Mouse (Mus musculus): Measurements from ENCODE around the gene Abca5. TPM values are rescaled to one million over a fixed set of nuclear protein-coding genes. Genes with fewer than 3 reads are reported as not detected.

Abca5 gene
- polyA plus RNA-seq, 1 experiment from 2014 or later = 4.9 TPM

- H3K27ac ChIP-seq (replicated peaks; ENCODE audit: low read depth, low read length) = no peak overlapping the region
- DNase-seq (ENCODE audit: low spot score) (no peak), ATAC-seq (ENCODE audit: insufficient number of reproducible peaks, low FRiP score, low TSS enrichment, low read depth) (no peak)
- no peaks in the 10 kb centered on the region for H3K9me3 ChIP-seq (ENCODE audit: control insufficient read depth, low read length)
- H3K9ac ChIP-seq (ENCODE audit: low read length) = no peak overlapping the region
- no peak overlapping the region for H3K4me3 ChIP-seq (ENCODE audit: low read depth, low read length)
- WGBS = 98% methylated on average over 6 of the region's 6 CpGs
- no peaks in the 10 kb centered on the region for H3K36me3 ChIP-seq (ENCODE audit: control insufficient read depth, insufficient read depth, low read length)
- H3K4me1 ChIP-seq (ENCODE audit: control insufficient read depth, insufficient read depth, low read length) = no peaks in the 10 kb centered on the region
- no peaks in the 10 kb centered on the region for H3K27me3 ChIP-seq (ENCODE audit: control insufficient read depth, insufficient read depth, low read length)
- H3K4me2 ChIP-seq (ENCODE audit: low read depth, severe bottlenecking) = no peak overlapping the region
Observed at GRCm38 (mm10) chr11:110267232-110267631, 70.3 kb downstream of the Abca5 start.

- ATAC-seq (ENCODE audit: insufficient number of reproducible peaks, low FRiP score, low TSS enrichment, low read depth) = no peak
- 92% methylated on average over 11 of the region's 11 CpGs for WGBS
Observed at GRCm38 (mm10) chr11:110266757-110267156, 70.8 kb downstream of the Abca5 start.

GRCm38 (mm10) chr11:110261867-110262266 is 75.6 kb downstream of the Abca5 start:
- WGBS = 74% methylated on average over 3 of the region's 3 CpGs
- H3K36me3 ChIP-seq (ENCODE audit: control insufficient read depth, insufficient read depth, low read length) = no peaks in the 10 kb centered on the region
- no peak overlapping the region for H3K9ac ChIP-seq (ENCODE audit: low read length)
- DNase-seq (ENCODE audit: low spot score) = no peak
- H3K4me2 ChIP-seq (ENCODE audit: low read depth, severe bottlenecking) = no peak overlapping the region
- H3K27ac ChIP-seq (replicated peaks; ENCODE audit: low read depth, low read length) = no peak overlapping the region
- no peaks in the 10 kb centered on the region for H3K4me1 ChIP-seq (ENCODE audit: control insufficient read depth, insufficient read depth, low read length)
- H3K4me3 ChIP-seq (ENCODE audit: low read depth, low read length) = no peak overlapping the region
- H3K9me3 ChIP-seq (ENCODE audit: control insufficient read depth, low read length) = no peaks in the 10 kb centered on the region; the same call in 1 of the 2 replicates
- no peak for ATAC-seq (ENCODE audit: insufficient number of reproducible peaks, low FRiP score, low TSS enrichment, low read depth)
- no peaks in the 10 kb centered on the region for H3K27me3 ChIP-seq (ENCODE audit: control insufficient read depth, insufficient read depth, low read length)

More at GRCm38 (mm10) chr11:110266757-110267156, 70.8 kb downstream of the Abca5 start:
- Histone ChIP-seq H3K27me3 (ENCODE audit: control insufficient read depth, insufficient read depth, low read length) (no peaks in the 10 kb centered on the region), H3K4me1 (ENCODE audit: control insufficient read depth, insufficient read depth, low read length) (no peaks in the 10 kb centered on the region), H3K9me3 (ENCODE audit: control insufficient read depth, low read length) (no peaks in the 10 kb centered on the region), H3K4me3 (ENCODE audit: low read depth, low read length) (no peak overlapping the region), H3K4me2 (ENCODE audit: low read depth, severe bottlenecking) (no peak overlapping the region), H3K9ac (ENCODE audit: low read length) (no peak overlapping the region), H3K36me3 (ENCODE audit: control insufficient read depth, insufficient read depth, low read length) (no peaks in the 10 kb centered on the region), H3K27ac (replicated peaks; ENCODE audit: low read depth, low read length) (no peak overlapping the region)
- DNase-seq (ENCODE audit: low spot score) = no peak

- H3K27ac ChIP-seq (replicated peaks; ENCODE audit: low read depth, low read length) = no peak overlapping the region
- no peaks in the 10 kb centered on the region for H3K27me3 ChIP-seq (ENCODE audit: control insufficient read depth, insufficient read depth, low read length)
- no peaks in the 10 kb centered on the region for H3K36me3 ChIP-seq (ENCODE audit: control insufficient read depth, insufficient read depth, low read length)
- no peaks in the 10 kb centered on the region for H3K4me1 ChIP-seq (ENCODE audit: control insufficient read depth, insufficient read depth, low read length)
- H3K4me3 ChIP-seq (ENCODE audit: low read depth, low read length) = no peak overlapping the region
- no peak overlapping the region for H3K9ac ChIP-seq (ENCODE audit: low read length)
- DNase-seq (ENCODE audit: low spot score) (no peak), ATAC-seq (ENCODE audit: insufficient number of reproducible peaks, low FRiP score, low TSS enrichment, low read depth) (no peak)
- WGBS = 77% methylated on average over 4 of the region's 4 CpGs
- no peaks in the 10 kb centered on the region; the same call in 1 of the 2 replicates for H3K9me3 ChIP-seq (ENCODE audit: control insufficient read depth, low read length)
- H3K4me2 ChIP-seq (ENCODE audit: low read depth, severe bottlenecking) = no peak overlapping the region
Observed at GRCm38 (mm10) chr11:110257911-110258310, 79.6 kb downstream of the Abca5 start.

- Histone ChIP-seq H3K27ac (replicated peaks; ENCODE audit: low read depth, low read length) (no peak overlapping the region), H3K36me3 (ENCODE audit: control insufficient read depth, insufficient read depth, low read length) (no peaks in the 10 kb centered on the region), H3K4me1 (ENCODE audit: control insufficient read depth, insufficient read depth, low read length) (no peaks in the 10 kb centered on the region), H3K9me3 (ENCODE audit: control insufficient read depth, low read length) (no peaks in the 10 kb centered on the region; the same call in 1 of the 2 replicates), H3K27me3 (ENCODE audit: control insufficient read depth, insufficient read depth, low read length) (no peaks in the 10 kb centered on the region), H3K9ac (ENCODE audit: low read length) (no peak overlapping the region), H3K4me3 (ENCODE audit: low read depth, low read length) (no peak overlapping the region), H3K4me2 (ENCODE audit: low read depth, severe bottlenecking) (no peak overlapping the region)
- DNase-seq (ENCODE audit: low spot score) = no peak
- 89% methylated on average over 4 of the region's 4 CpGs for WGBS
- no peak for ATAC-seq (ENCODE audit: insufficient number of reproducible peaks, low FRiP score, low TSS enrichment, low read depth)
Observed at GRCm38 (mm10) chr11:110257061-110257460, 80.5 kb downstream of the Abca5 start.

- H3K4me2 ChIP-seq (ENCODE audit: low read depth, severe bottlenecking) = no peak overlapping the region
- H3K9ac ChIP-seq (ENCODE audit: low read length) = no peak overlapping the region
- H3K9me3 ChIP-seq (ENCODE audit: control insufficient read depth, low read length) = no peaks in the 10 kb centered on the region
- no peaks in the 10 kb centered on the region for H3K4me1 ChIP-seq (ENCODE audit: control insufficient read depth, insufficient read depth, low read length)
- H3K27ac ChIP-seq (replicated peaks; ENCODE audit: low read depth, low read length) = no peak overlapping the region
- no peak overlapping the region for H3K4me3 ChIP-seq (ENCODE audit: low read depth, low read length)
- H3K36me3 ChIP-seq (ENCODE audit: control insufficient read depth, insufficient read depth, low read length) = no peaks in the 10 kb centered on the region
- 88% methylated on average over 3 of the region's 3 CpGs for WGBS
- DNase-seq (ENCODE audit: low spot score) = no peak
- no peak for ATAC-seq (ENCODE audit: insufficient number of reproducible peaks, low FRiP score, low TSS enrichment, low read depth)
- no peaks in the 10 kb centered on the region for H3K27me3 ChIP-seq (ENCODE audit: control insufficient read depth, insufficient read depth, low read length)
Observed at GRCm38 (mm10) chr11:110252256-110252655, 85.3 kb downstream of the Abca5 start.

GRCm38 (mm10) chr11:110251534-110251933 is 86.0 kb downstream of the Abca5 start, which contains the start of gene Abca6:
Abca6 (minus strand) TSS chr11:110251776.
- no peak within 1 kb of the TSS for H3K4me3 ChIP-seq (ENCODE audit: low read depth, low read length)
- H3K27me3 ChIP-seq (ENCODE audit: control insufficient read depth, insufficient read depth, low read length) = no peaks in the 10 kb centered on the region
- H3K4me2 ChIP-seq (ENCODE audit: low read depth, severe bottlenecking) = no peak within 1 kb of the TSS
- no peak within 1 kb of the TSS for H3K27ac ChIP-seq (replicated peaks; ENCODE audit: low read depth, low read length)
- DNase-seq (ENCODE audit: low spot score) (no peak), ATAC-seq (ENCODE audit: insufficient number of reproducible peaks, low FRiP score, low TSS enrichment, low read depth) (no peak)
- no peaks in the 10 kb centered on the region for H3K4me1 ChIP-seq (ENCODE audit: control insufficient read depth, insufficient read depth, low read length)
- no peaks in the 10 kb centered on the region; the same call in 1 of the 2 replicates for H3K36me3 ChIP-seq (ENCODE audit: control insufficient read depth, insufficient read depth, low read length)
- H3K9me3 ChIP-seq (ENCODE audit: control insufficient read depth, low read length) = no peaks in the 10 kb centered on the region
- H3K9ac ChIP-seq (ENCODE audit: low read length) = no peak within 1 kb of the TSS
- 22% methylated on average over 8 of the region's 8 CpGs for WGBS

- H3K27ac ChIP-seq (replicated peaks; ENCODE audit: low read depth, low read length) = no peak overlapping the region
- H3K36me3 ChIP-seq (ENCODE audit: control insufficient read depth, insufficient read depth, low read length) = no peaks in the 10 kb centered on the region; the same call in 1 of the 2 replicates
- no peaks in the 10 kb centered on the region for H3K27me3 ChIP-seq (ENCODE audit: control insufficient read depth, insufficient read depth, low read length)
- no peaks in the 10 kb centered on the region for H3K9me3 ChIP-seq (ENCODE audit: control insufficient read depth, low read length)
- H3K4me3 ChIP-seq (ENCODE audit: low read depth, low read length) = no peak overlapping the region
- 94% methylated on average over 10 of the region's 10 CpGs for WGBS
- H3K4me1 ChIP-seq (ENCODE audit: control insufficient read depth, insufficient read depth, low read length) = no peaks in the 10 kb centered on the region
- no peak overlapping the region for H3K9ac ChIP-seq (ENCODE audit: low read length)
- no peak for ATAC-seq (ENCODE audit: insufficient number of reproducible peaks, low FRiP score, low TSS enrichment, low read depth)
- no peak for DNase-seq (ENCODE audit: low spot score)
- no peak overlapping the region for H3K4me2 ChIP-seq (ENCODE audit: low read depth, severe bottlenecking)
Observed at GRCm38 (mm10) chr11:110244730-110245129, 92.8 kb downstream of the Abca5 start.

GRCm38 (mm10) chr11:110237466-110237865 is 100.0 kb downstream of the Abca5 start:
- Histone ChIP-seq H3K4me1 (ENCODE audit: control insufficient read depth, insufficient read depth, low read length) (no peaks in the 10 kb centered on the region), H3K4me3 (ENCODE audit: low read depth, low read length) (no peak overlapping the region), H3K9me3 (ENCODE audit: control insufficient read depth, low read length) (no peaks in the 10 kb centered on the region), H3K27me3 (ENCODE audit: control insufficient read depth, insufficient read depth, low read length) (no peaks in the 10 kb centered on the region), H3K9ac (ENCODE audit: low read length) (no peak overlapping the region), H3K27ac (replicated peaks; ENCODE audit: low read depth, low read length) (no peak overlapping the region), H3K36me3 (ENCODE audit: control insufficient read depth, insufficient read depth, low read length) (no peaks in the 10 kb centered on the region), H3K4me2 (ENCODE audit: low read depth, severe bottlenecking) (no peak overlapping the region)
- no peak for ATAC-seq (ENCODE audit: insufficient number of reproducible peaks, low FRiP score, low TSS enrichment, low read depth)
- no peak for DNase-seq (ENCODE audit: low spot score)
- 88% methylated on average over 2 of the region's 2 CpGs for WGBS

All from limb, embryonic 11.5 days (tissue).